Mouse (Mus musculus): ENCODE data around the gene Serpinc1. TPM values are rescaled to one million over a fixed set of nuclear protein-coding genes. Genes with fewer than 3 reads are reported as not detected.
"Not testable (repeated sequence)": the region's sequence is repeated elsewhere in the genome, so short reads cannot be mapped to it uniquely, and the experiment has no call there.

Serpinc1 gene
- polyA plus RNA-seq (2016; fragmentation: Nextera tagmentation; extraction: Ambion mirVana), result 2.0 and 2.3 TPM in 2 replicates

- DNase-seq (ENCODE audit: low spot score), result no peak
- Histone ChIP-seq H3K4me3 (no peak within 1 kb of the TSS), H3K27me3 (ENCODE audit: low read depth, poor library complexity, severe bottlenecking) (no peaks in the 10 kb centered on the region), H3K36me3 (peaks cover 3% of the 10 kb centered on the region; the same call in 1 of the 2 replicates), H3K9me3 (replicated peaks) (no peaks in the 10 kb centered on the region), H3K4me1 (no peaks in the 10 kb centered on the region), H3K27ac (replicated peaks) (no peak within 1 kb of the TSS)
- 92% methylated on average over 4 of the region's 4 CpGs for WGBS
Measured at GRCm38 (mm10) chr1:160978071-160978735, at the start of gene Serpinc1. TSS of gene Serpinc1 (plus strand) at chr1:160978585.

- H3K27ac ChIP-seq (replicated peaks), result no peak overlapping the region
- no peaks in the 10 kb centered on the region for H3K4me1 ChIP-seq
- H3K36me3 ChIP-seq, result peaks cover 32% of the 10 kb centered on the region
- H3K9me3 ChIP-seq (replicated peaks), result no peaks in the 10 kb centered on the region
- H3K4me3 ChIP-seq, result no peak overlapping the region
- DNase-seq (ENCODE audit: low spot score), result no peak
- H3K27me3 ChIP-seq (ENCODE audit: low read depth, poor library complexity, severe bottlenecking), result no peaks in the 10 kb centered on the region
Measured at GRCm38 (mm10) chr1:160931320-160931719, 47.1 kb upstream of the Serpinc1 start.

- no peak for DNase-seq (ENCODE audit: low spot score)
- WGBS, result 77% methylated on average over 4 of the region's 4 CpGs
- no peaks in the 10 kb centered on the region for H3K9me3 ChIP-seq (replicated peaks)
- no peaks in the 10 kb centered on the region for H3K4me1 ChIP-seq
- no peak overlapping the region for H3K4me3 ChIP-seq
- no peak overlapping the region for H3K27ac ChIP-seq (replicated peaks)
- H3K36me3 ChIP-seq, result peaks cover 53% of the 10 kb centered on the region
- no peaks in the 10 kb centered on the region for H3K27me3 ChIP-seq (ENCODE audit: low read depth, poor library complexity, severe bottlenecking)
Measured at GRCm38 (mm10) chr1:160933896-160934482, 44.4 kb upstream of the Serpinc1 start.

- WGBS, result 91% methylated on average over 6 of the region's 6 CpGs
- H3K27ac ChIP-seq (replicated peaks), result no peak overlapping the region
- H3K36me3 ChIP-seq, result peaks cover 61% of the 10 kb centered on the region
- no peaks in the 10 kb centered on the region for H3K9me3 ChIP-seq (replicated peaks)
- no peaks in the 10 kb centered on the region for H3K27me3 ChIP-seq (ENCODE audit: low read depth, poor library complexity, severe bottlenecking)
- no peak for DNase-seq (ENCODE audit: low spot score)
- H3K4me1 ChIP-seq, result no peaks in the 10 kb centered on the region
- no peak overlapping the region for H3K4me3 ChIP-seq
Measured at GRCm38 (mm10) chr1:160935551-160935950, 42.8 kb upstream of the Serpinc1 start.

- no peak for DNase-seq (ENCODE audit: low spot score)
- Histone ChIP-seq H3K4me3 (no peak overlapping the region), H3K27me3 (ENCODE audit: low read depth, poor library complexity, severe bottlenecking) (no peaks in the 10 kb centered on the region), H3K9me3 (replicated peaks) (no peaks in the 10 kb centered on the region), H3K36me3 (peaks cover 99% of the 10 kb centered on the region), H3K4me1 (no peaks in the 10 kb centered on the region), H3K27ac (replicated peaks) (no peak overlapping the region)
- whole genome bisulfite sequencing, result 94% methylated on average over 7 of the region's 7 CpGs
Measured at GRCm38 (mm10) chr1:160963199-160963598, 15.2 kb upstream of the Serpinc1 start.

- no peak overlapping the region for H3K27ac ChIP-seq (replicated peaks)
- peaks cover 88% of the 10 kb centered on the region for H3K36me3 ChIP-seq
- H3K27me3 ChIP-seq (ENCODE audit: low read depth, poor library complexity, severe bottlenecking), result no peaks in the 10 kb centered on the region
- H3K4me1 ChIP-seq, result no peaks in the 10 kb centered on the region
- no peak for DNase-seq (ENCODE audit: low spot score)
- H3K9me3 ChIP-seq (replicated peaks), result no peaks in the 10 kb centered on the region
- WGBS, result 92% methylated on average over 1 of the region's 1 CpGs
- H3K4me3 ChIP-seq, result no peak overlapping the region
Measured at GRCm38 (mm10) chr1:160967268-160967667, 11.1 kb upstream of the Serpinc1 start.

- DNase-seq (ENCODE audit: low spot score), result no peak
- no peaks in the 10 kb centered on the region for H3K27me3 ChIP-seq (ENCODE audit: low read depth, poor library complexity, severe bottlenecking)
- H3K4me3 ChIP-seq, result no peak overlapping the region
- H3K9me3 ChIP-seq (replicated peaks), result no peaks in the 10 kb centered on the region
- H3K27ac ChIP-seq (replicated peaks), result no peak overlapping the region
- 89% methylated on average over 5 of the region's 5 CpGs for WGBS
- peaks cover 76% of the 10 kb centered on the region for H3K36me3 ChIP-seq
- no peaks in the 10 kb centered on the region for H3K4me1 ChIP-seq
Measured at GRCm38 (mm10) chr1:160968643-160969042, 9.7 kb upstream of the Serpinc1 start.

GRCm38 (mm10) chr1:160980021-160980420 is 1.6 kb downstream of the Serpinc1 start:
- H3K27me3 ChIP-seq (ENCODE audit: low read depth, poor library complexity, severe bottlenecking), result no peaks in the 10 kb centered on the region
- 87% methylated on average over 5 of the region's 5 CpGs for WGBS
- no peaks in the 10 kb centered on the region for H3K9me3 ChIP-seq (replicated peaks)
- no peak overlapping the region for H3K4me3 ChIP-seq
- no peak overlapping the region for H3K27ac ChIP-seq (replicated peaks)
- DNase-seq (ENCODE audit: low spot score), result no peak
- H3K36me3 ChIP-seq, result peaks cover 3% of the 10 kb centered on the region; the same call in 1 of the 2 replicates
- H3K4me1 ChIP-seq, result no peaks in the 10 kb centered on the region

- H3K36me3 ChIP-seq, result no peaks in the 10 kb centered on the region
- no peaks in the 10 kb centered on the region for H3K9me3 ChIP-seq (replicated peaks)
- no peaks in the 10 kb centered on the region for H3K27me3 ChIP-seq (ENCODE audit: low read depth, poor library complexity, severe bottlenecking)
- H3K4me1 ChIP-seq, result no peaks in the 10 kb centered on the region
- no peak overlapping the region for H3K27ac ChIP-seq (replicated peaks)
- DNase-seq (ENCODE audit: low spot score), result no peak
- no peak overlapping the region for H3K4me3 ChIP-seq
- WGBS, result 89% methylated on average over 8 of the region's 8 CpGs
Measured at GRCm38 (mm10) chr1:160980537-160981234, 2.3 kb downstream of the Serpinc1 start.

- Histone ChIP-seq H3K4me3 (no peak overlapping the region), H3K9me3 (replicated peaks) (no peaks in the 10 kb centered on the region), H3K27ac (replicated peaks) (no peak overlapping the region), H3K4me1 (no peaks in the 10 kb centered on the region), H3K36me3 (no peaks in the 10 kb centered on the region), H3K27me3 (ENCODE audit: low read depth, poor library complexity, severe bottlenecking) (no peaks in the 10 kb centered on the region)
- DNase-seq (ENCODE audit: low spot score), result no peak
- over 99% methylated on average over 4 of the region's 4 CpGs for WGBS
Measured at GRCm38 (mm10) chr1:160981337-160981736, 3.0 kb downstream of the Serpinc1 start.

GRCm38 (mm10) chr1:160982887-160983286 is 4.5 kb downstream of the Serpinc1 start:
- H3K4me3 ChIP-seq, result no peak overlapping the region
- no peaks in the 10 kb centered on the region for H3K4me1 ChIP-seq
- no peaks in the 10 kb centered on the region for H3K27me3 ChIP-seq (ENCODE audit: low read depth, poor library complexity, severe bottlenecking)
- no peak for DNase-seq (ENCODE audit: low spot score)
- WGBS, result 89% methylated on average over 3 of the region's 3 CpGs
- no peak overlapping the region for H3K27ac ChIP-seq (replicated peaks)
- no peaks in the 10 kb centered on the region for H3K9me3 ChIP-seq (replicated peaks)
- no peaks in the 10 kb centered on the region for H3K36me3 ChIP-seq

GRCm38 (mm10) chr1:160984731-160985130 is 6.3 kb downstream of the Serpinc1 start:
- DNase-seq (ENCODE audit: low spot score); H3K27ac ChIP-seq (replicated peaks); H3K36me3 ChIP-seq; H3K9me3 ChIP-seq (replicated peaks); H3K4me1 ChIP-seq; H3K4me3 ChIP-seq; H3K27me3 ChIP-seq (ENCODE audit: low read depth, poor library complexity, severe bottlenecking): not testable (repeated sequence)
- 78% methylated on average over 1 of the region's 1 CpGs for WGBS

- Histone ChIP-seq H3K36me3 (no peaks in the 10 kb centered on the region), H3K4me3 (no peak overlapping the region), H3K27me3 (ENCODE audit: low read depth, poor library complexity, severe bottlenecking) (no peaks in the 10 kb centered on the region), H3K9me3 (replicated peaks) (no peaks in the 10 kb centered on the region), H3K4me1 (no peaks in the 10 kb centered on the region), H3K27ac (replicated peaks) (no peak overlapping the region)
- DNase-seq (ENCODE audit: low spot score), result no peak
- 90% methylated on average over 6 of the region's 6 CpGs for WGBS
Measured at GRCm38 (mm10) chr1:160985477-160985876, 7.1 kb downstream of the Serpinc1 start.

Measured in midbrain, embryonic 10.5 days (tissue).